Mouse (Mus musculus) heart, embryonic 10.5 days (tissue): ENCODE results near the gene Cuedc2. TPM values are rescaled to one million over a fixed set of nuclear protein-coding genes. Genes with fewer than 3 reads are reported as not detected.

Source experiments
- DNase-seq: peaks from one replicate; pipeline ENCODE4 v3.0.0-alpha.2; 2017; ENCODE audit warnings: low spot score
- H3K27ac ChIP-seq: fragments of 300-500 bp; sonication (generic); 2 replicates; pipeline ENCODE4 v1.5.1; 2016; ENCODE audit warnings: mild to moderate bottlenecking
- H3K27me3 ChIP-seq: fragments of 300-500 bp; sonication (generic); 2 replicates; pipeline ENCODE4 v1.6.1; 2016; ENCODE audit warnings: mild to moderate bottlenecking; ENCODE audit not compliant: poor library complexity, insufficient read depth, severe bottlenecking
- H3K36me3 ChIP-seq: fragments of 300-500 bp; sonication (generic); 2 replicates; pipeline ENCODE4 v1.6.1; 2016; ENCODE audit warnings: mild to moderate bottlenecking, moderate library complexity
- H3K4me1 ChIP-seq: fragments of 300-500 bp; sonication (generic); 2 replicates; pipeline ENCODE4 v1.6.1; 2016; ENCODE audit warnings: mild to moderate bottlenecking
- H3K4me3 ChIP-seq: fragments of 300-500 bp; sonication (generic); 2 replicates; pipeline ENCODE4 v1.5.1; 2016; ENCODE audit warnings: mild to moderate bottlenecking, moderate library complexity
- H3K9me3 ChIP-seq: fragments of 300-500 bp; sonication (generic); 2 replicates; pipeline ENCODE4 v1.6.1; 2016; ENCODE audit warnings: mild to moderate bottlenecking, moderate library complexity
- WGBS: fragments of 180-500 bp; shearing (Covaris S2); methylation state at CpG from one replicate; pipeline ENCODE4 v1.1.7; 2016; 5-methylcytosine and 5-hydroxymethylcytosine counted together
- polyA plus RNA-seq: library from polyadenylated mRNA; unstranded; fragments of >200 nt; fragmentation: Nextera tagmentation; extraction: Ambion mirVana; gene quantifications from 2 replicates; pipeline ENCODE4 v1.2.1, GENCODE M21; 2016

Gene Cuedc2
- polyA plus RNA-seq, 1 experiment from 2014 or later: 153 TPM

GRCm38 (mm10) chr19:46331936-46332335 lies 6.6 kb downstream of the Cuedc2 start:
- Histone ChIP-seq H3K36me3 (peaks cover 24% of the 10 kb centered on the region), H3K27ac (no peak overlapping the region), H3K9me3 (no peaks in the 10 kb centered on the region), H3K27me3 (peaks cover 14% of the 10 kb centered on the region), H3K4me1 (peaks cover 29% of the 10 kb centered on the region), H3K4me3 (no peak overlapping the region)
- WGBS: 86% methylated on average over 3 of the region's 3 CpGs
- no peak for DNase-seq

DNA sequence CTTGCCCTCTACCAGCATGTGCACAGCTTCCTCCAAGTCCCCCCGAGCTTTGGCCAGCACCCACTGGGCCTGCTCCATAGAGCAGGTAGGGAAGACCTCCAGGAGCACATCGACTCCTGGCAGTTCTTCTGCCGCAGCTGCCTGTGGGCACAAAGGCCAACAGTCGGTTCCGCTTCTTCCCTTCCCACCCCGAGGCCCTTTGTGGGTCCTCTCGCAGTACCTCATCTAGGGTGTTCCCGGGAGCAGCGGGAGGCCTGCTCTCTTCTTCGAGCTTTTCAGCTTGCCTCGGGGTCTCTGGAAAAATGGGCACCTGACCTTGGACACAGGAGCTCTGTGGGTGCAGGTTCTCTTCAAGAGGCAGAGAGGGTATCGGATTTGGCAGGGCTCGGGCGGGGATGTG lies 7.2 kb downstream of the Cuedc2 start:
- Histone ChIP-seq H3K27ac (no peak overlapping the region), H3K4me3 (no peak overlapping the region)
- 88% methylated on average over 14 of the region's 14 CpGs for WGBS

GRCm38 (mm10) chr19:46330696-46331095 lies 7.8 kb downstream of the Cuedc2 start:
- WGBS: 87% methylated on average over 12 of the region's 12 CpGs
- DNase-seq: no peak
- Histone ChIP-seq H3K4me1 (peaks cover 35% of the 10 kb centered on the region), H3K27ac (no peak overlapping the region), H3K4me3 (no peak overlapping the region), H3K36me3 (peaks cover 24% of the 10 kb centered on the region), H3K27me3 (peaks cover 26% of the 10 kb centered on the region), H3K9me3 (no peaks in the 10 kb centered on the region)

More for the DNA sequence above, 7.2 kb downstream of the Cuedc2 start:
- peaks cover 24% of the 10 kb centered on the region for H3K36me3 ChIP-seq
- peaks cover 35% of the 10 kb centered on the region for H3K4me1 ChIP-seq
- H3K9me3 ChIP-seq: no peaks in the 10 kb centered on the region
- no peak for DNase-seq
- H3K27me3 ChIP-seq: peaks cover 20% of the 10 kb centered on the region

GRCm38 (mm10) chr19:46329951-46330350 lies 8.6 kb downstream of the Cuedc2 start:
- no peak overlapping the region for H3K4me3 ChIP-seq
- peaks cover 35% of the 10 kb centered on the region for H3K4me1 ChIP-seq
- 5% methylated on average over 16 of the region's 16 CpGs for WGBS
- no peaks in the 10 kb centered on the region for H3K9me3 ChIP-seq
- H3K27ac ChIP-seq: no peak overlapping the region
- peaks cover 34% of the 10 kb centered on the region for H3K27me3 ChIP-seq
- peak; percentile 94 for DNase-seq
- peaks cover 24% of the 10 kb centered on the region for H3K36me3 ChIP-seq

- H3K27ac ChIP-seq: peak overlapping the region; percentile 82
- no peaks in the 10 kb centered on the region for H3K9me3 ChIP-seq
Measured at GRCm38 (mm10) chr19:46329031-46329641, 9.4 kb downstream of the Cuedc2 start.

DNA sequence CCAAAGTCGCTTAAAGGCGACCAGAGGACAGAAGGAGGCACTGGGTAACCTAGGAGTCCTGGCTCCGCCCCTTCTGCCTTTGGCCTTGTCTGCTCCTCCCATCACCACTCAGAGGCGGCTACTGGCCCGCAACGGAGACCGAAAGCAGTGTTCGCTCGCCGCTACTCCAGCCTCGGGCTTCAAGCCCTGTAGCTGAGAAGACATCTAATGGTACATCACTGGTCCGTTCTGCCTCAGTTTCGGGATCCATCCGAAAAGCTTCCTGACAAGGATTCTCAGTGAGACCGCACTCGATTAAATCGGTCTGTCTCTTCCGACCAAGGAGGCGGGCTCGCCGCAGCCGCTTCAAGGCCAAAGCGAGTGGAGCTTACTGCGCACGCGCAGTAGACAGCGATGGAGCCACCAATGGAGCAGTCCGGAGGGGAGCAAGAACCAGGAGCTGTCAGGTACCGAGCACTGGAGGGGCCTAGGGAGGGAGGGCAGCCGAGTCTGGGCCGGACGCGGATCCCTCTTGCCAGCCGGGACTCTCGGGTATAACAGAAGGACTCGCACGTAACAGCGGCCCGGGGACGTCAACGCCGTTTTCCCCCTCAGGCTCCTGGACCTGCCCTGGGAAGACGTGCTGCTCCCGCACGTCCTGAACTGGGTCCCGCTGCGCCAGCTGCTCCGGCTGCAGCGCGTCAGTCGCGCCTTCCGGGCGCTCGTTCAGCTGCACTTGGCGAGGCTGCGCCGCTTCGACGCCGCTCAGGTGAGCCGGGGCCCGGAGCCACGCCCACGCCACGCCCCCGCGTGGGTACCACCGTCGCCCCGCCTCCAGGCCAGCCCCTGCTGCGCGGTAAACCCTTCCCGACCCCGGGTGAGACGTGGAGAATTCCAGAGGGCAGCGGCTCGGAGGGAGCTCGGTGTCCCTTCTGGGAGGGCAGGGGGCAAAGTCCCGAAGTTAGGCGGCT lies 10.1 kb downstream of the Cuedc2 start, which contains the start of gene Fbxl15:
Fbxl15 (plus strand) TSS at position 104 of the 950 bp plus-strand sequence.
- DNase-seq: peak; percentile 97
- Histone ChIP-seq H3K4me1 (peaks cover 35% of the 10 kb centered on the region), H3K36me3 (peaks cover 24% of the 10 kb centered on the region), H3K27ac (peak within 1 kb of the TSS; percentile 82), H3K9me3 (no peaks in the 10 kb centered on the region), H3K4me3 (peak within 1 kb of the TSS; percentile 79), H3K27me3 (peaks cover 49% of the 10 kb centered on the region)
- under 1% methylated on average over 81 of the region's 81 CpGs for WGBS

More at GRCm38 (mm10) chr19:46329031-46329641, 9.4 kb downstream of the Cuedc2 start:
- Histone ChIP-seq H3K4me3 (peak overlapping the region; percentile 79), H3K4me1 (peaks cover 35% of the 10 kb centered on the region), H3K27me3 (peaks cover 42% of the 10 kb centered on the region), H3K36me3 (peaks cover 24% of the 10 kb centered on the region)
- WGBS: 3% methylated on average over 54 of the region's 54 CpGs
- peak; percentile 76 for DNase-seq

GRCm38 (mm10) chr19:46327531-46328064 lies 10.9 kb downstream of the Cuedc2 start:
- no peak for DNase-seq
- Histone ChIP-seq H3K4me1 (peaks cover 35% of the 10 kb centered on the region), H3K36me3 (peaks cover 24% of the 10 kb centered on the region), H3K27ac (peak overlapping the region; percentile 82; the same call in 1 of the 2 replicates), H3K27me3 (peaks cover 57% of the 10 kb centered on the region), H3K9me3 (no peaks in the 10 kb centered on the region), H3K4me3 (peak overlapping the region; percentile 79)
- WGBS: 28% methylated on average over 14 of the region's 14 CpGs

GRCm38 (mm10) chr19:46326756-46327305 lies 11.7 kb downstream of the Cuedc2 start, which contains the start of gene Psd:
Gene Psd (minus strand): TSS chr19:46327156.
- Histone ChIP-seq H3K36me3 (peaks cover 16% of the 10 kb centered on the region), H3K27me3 (peaks cover 65% of the 10 kb centered on the region), H3K9me3 (no peaks in the 10 kb centered on the region), H3K27ac (peak within 1 kb of the TSS; percentile 82), H3K4me3 (peak within 1 kb of the TSS; percentile 79), H3K4me1 (peaks cover 35% of the 10 kb centered on the region)
- DNase-seq: no peak
- under 1% methylated on average over 35 of the region's 35 CpGs for WGBS

- H3K36me3 ChIP-seq: peaks cover 10% of the 10 kb centered on the region
- peaks cover 39% of the 10 kb centered on the region for H3K4me1 ChIP-seq
- peaks cover 71% of the 10 kb centered on the region for H3K27me3 ChIP-seq
- H3K9me3 ChIP-seq: no peaks in the 10 kb centered on the region
- H3K27ac ChIP-seq: no peak overlapping the region
- WGBS: 5% methylated on average over 29 of the region's 29 CpGs
- no peak for DNase-seq
- 0 out of 2 replicates have a peak overlapping the region, but pooled peaks have one; percentile 42 for H3K4me3 ChIP-seq
Measured at GRCm38 (mm10) chr19:46326019-46326755, 12.3 kb downstream of the Cuedc2 start.

GRCm38 (mm10) chr19:46324918-46325317 lies 13.6 kb downstream of the Cuedc2 start:
- Histone ChIP-seq H3K27me3 (peaks cover 84% of the 10 kb centered on the region), H3K9me3 (no peaks in the 10 kb centered on the region), H3K36me3 (no peaks in the 10 kb centered on the region), H3K27ac (no peak overlapping the region), H3K4me3 (no peak overlapping the region), H3K4me1 (peaks cover 36% of the 10 kb centered on the region)
- DNase-seq: no peak
- WGBS: 58% methylated on average over 5 of the region's 5 CpGs

DNA sequence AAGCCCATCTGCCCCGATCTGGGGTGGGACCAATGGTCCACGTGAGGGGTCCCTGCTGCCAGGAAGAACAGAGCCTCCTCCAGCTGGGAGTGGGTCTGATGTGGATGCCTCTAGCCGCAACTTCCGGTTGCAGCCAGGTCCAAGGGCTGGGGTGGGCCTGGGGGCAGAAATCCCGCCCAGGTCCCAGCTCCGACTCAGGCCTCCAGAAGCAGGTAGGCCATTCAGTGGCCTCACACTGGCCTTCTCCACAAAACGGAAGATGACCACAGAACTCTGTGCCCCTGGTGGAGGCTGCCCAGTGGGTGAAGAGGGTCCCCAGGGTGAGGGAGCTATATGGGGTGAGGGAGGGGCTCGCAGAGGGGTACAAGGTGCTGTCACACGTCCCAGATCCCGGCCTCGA lies 14.1 kb downstream of the Cuedc2 start:
- 57% methylated on average over 11 of the region's 11 CpGs for WGBS
- Histone ChIP-seq H3K27ac (no peak overlapping the region), H3K27me3 (peaks cover 89% of the 10 kb centered on the region), H3K9me3 (no peaks in the 10 kb centered on the region), H3K36me3 (no peaks in the 10 kb centered on the region), H3K4me3 (no peak overlapping the region), H3K4me1 (peaks cover 32% of the 10 kb centered on the region)
- no peak for DNase-seq

DNA sequence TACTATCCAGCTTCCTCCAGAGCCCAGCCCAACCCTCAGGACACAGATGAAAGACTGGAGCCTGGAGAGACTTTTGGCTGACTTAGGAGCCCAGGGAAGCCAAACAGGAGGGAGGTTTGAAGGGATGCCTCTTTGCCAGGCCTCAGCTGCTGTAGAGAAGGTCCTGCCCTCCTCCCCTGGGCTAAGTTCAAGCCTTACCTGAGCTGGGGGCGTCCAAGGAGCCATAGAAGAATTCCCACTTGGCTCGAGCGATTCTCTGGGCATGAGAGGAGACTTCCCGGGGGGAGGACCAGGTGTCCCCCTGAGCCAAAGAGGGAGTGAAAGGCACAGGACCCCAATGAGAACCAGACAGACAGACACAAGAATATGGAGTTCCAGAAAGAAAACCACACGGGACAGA lies 14.8 kb downstream of the Cuedc2 start:
- Histone ChIP-seq H3K27ac (no peak overlapping the region), H3K36me3 (no peaks in the 10 kb centered on the region), H3K9me3 (no peaks in the 10 kb centered on the region), H3K4me3 (no peak overlapping the region), H3K4me1 (peaks cover 32% of the 10 kb centered on the region), H3K27me3 (peaks cover 89% of the 10 kb centered on the region)
- DNase-seq: no peak
- WGBS: 80% methylated on average over 5 of the region's 5 CpGs
